Mouse (Mus musculus) CH12.LX (cell line): ENCODE results near the gene Cdh13. TPM values are rescaled to one million over a fixed set of nuclear protein-coding genes. Genes with fewer than 3 reads are reported as not detected.

Source experiments
- DNase-seq: peaks from one replicate; pipeline ENCODE4 v3.0.0-alpha.2; 2013; ENCODE audit errors: extremely low read depth
- H3K27ac ChIP-seq: 2 replicates; pipeline ENCODE4 v1.5.1; 2012; ENCODE audit warnings: low read depth, mild to moderate bottlenecking, control low read depth, moderate library complexity; ENCODE audit not compliant: insufficient read depth
- H3K27me3 ChIP-seq: replicated peaks from 2 replicates; pipeline ENCODE3; 2012; ENCODE audit warnings: inconsistent platforms
- H3K36me3 ChIP-seq, 2 experiments: replicated peaks in 1 of 2; 2 replicates each; pipeline versions ENCODE3 to v1.6.1; 2012; ENCODE audit warnings: inconsistent platforms in 1 of 2, low read length in 1 of 2, mild to moderate bottlenecking in 1 of 2, mixed read lengths in 1 of 2, moderate library complexity in 1 of 2; ENCODE audit not compliant: control insufficient read depth in 1 of 2, insufficient read depth in 1 of 2
- H3K4me1 ChIP-seq, 2 experiments: 2 replicates each; pipeline ENCODE4 v1.6.1; 2012; ENCODE audit warnings: inconsistent platforms in 1 of 2, moderate library complexity in 1 of 2; ENCODE audit not compliant: insufficient read depth in 2 of 2, control insufficient read depth in 1 of 2
- H3K4me2 ChIP-seq: 2 replicates; pipeline ENCODE4 v1.6.1; 2012; ENCODE audit warnings: low read depth, mild to moderate bottlenecking, control low read depth; ENCODE audit not compliant: poor library complexity, insufficient read depth, severe bottlenecking
- H3K4me3 ChIP-seq, 3 experiments: fragments of 150-350 bp in 1 of 3; sonication (generic) in 1 of 3; replicated peaks in 1 of 3; 2 replicates each; pipeline versions ENCODE3 to v1.5.1; 2011 to 2012; ENCODE audit warnings: low read depth in 2 of 3, low read length in 2 of 3, mild to moderate bottlenecking in 2 of 3, moderate library complexity in 2 of 3, control low read depth in 1 of 3, improper control_type of control experiment in 1 of 3, inconsistent platforms in 1 of 3, mixed read lengths in 1 of 3; ENCODE audit not compliant: poor library complexity in 1 of 3
- H3K79me2 ChIP-seq: replicated peaks from 2 replicates; pipeline ENCODE4 v1.6.1; 2012; ENCODE audit warnings: mild to moderate bottlenecking, moderate library complexity; ENCODE audit not compliant: control insufficient read depth, poor library complexity, insufficient read depth, severe bottlenecking; ENCODE audit errors: extremely low read depth
- H3K9ac ChIP-seq: 2 replicates; pipeline ENCODE4 v1.6.1; 2012; ENCODE audit warnings: low read depth, mild to moderate bottlenecking, control low read depth, moderate library complexity; ENCODE audit not compliant: insufficient read depth
- H3K9me3 ChIP-seq: replicated peaks from 2 replicates; pipeline ENCODE3; 2012; ENCODE audit warnings: low read length, inconsistent platforms, mixed read lengths
- CTCF ChIP-seq, 2 experiments: IDR thresholded peaks in 1 of 2; conservative IDR thresholded peaks in 1 of 2; 2 replicates each; pipeline ENCODE4 v1.5.1; 2011 to 2012; ENCODE audit warnings: low read depth in 2 of 2, low read length in 2 of 2, improper control_type of control experiment in 1 of 2, inconsistent platforms in 1 of 2, mild to moderate bottlenecking in 1 of 2, moderate library complexity in 1 of 2
- ELF1 ChIP-seq: IDR thresholded peaks from 2 replicates; pipeline ENCODE4 v1.6.1; 2014; ENCODE audit warnings: low read depth, mild to moderate bottlenecking, inconsistent platforms, low read length, improper control_type of control experiment
- EP300 ChIP-seq: IDR thresholded peaks from 2 replicates; pipeline ENCODE4 v1.6.1; 2011; ENCODE audit warnings: low read length, improper control_type of control experiment
- GABPA ChIP-seq: IDR thresholded peaks from 2 replicates; pipeline ENCODE4 v1.6.1; 2012; ENCODE audit warnings: low read depth, low read length, improper control_type of control experiment, inconsistent platforms; ENCODE audit not compliant: insufficient replicate concordance
- HCFC1 ChIP-seq: IDR thresholded peaks from 2 replicates; pipeline ENCODE4 v1.6.1; 2012; ENCODE audit warnings: low read depth, mild to moderate bottlenecking, inconsistent platforms, low read length, improper control_type of control experiment
- IRF4 ChIP-seq: IDR thresholded peaks from 2 replicates; pipeline ENCODE4 v1.6.1; 2014; ENCODE audit warnings: low read depth, mild to moderate bottlenecking, inconsistent platforms, low read length, improper control_type of control experiment
- KAT2A ChIP-seq: IDR thresholded peaks from 2 replicates; pipeline ENCODE4 v1.6.1; 2012; ENCODE audit warnings: low read length, improper control_type of control experiment, inconsistent platforms; ENCODE audit not compliant: insufficient replicate concordance
- MAFK ChIP-seq: IDR thresholded peaks from 2 replicates; pipeline ENCODE4 v1.6.1; 2011; ENCODE audit warnings: low read length, improper control_type of control experiment; ENCODE audit not compliant: insufficient replicate concordance
- MAX ChIP-seq: IDR thresholded peaks from 2 replicates; pipeline ENCODE4 v1.6.1; 2011; ENCODE audit warnings: low read length, improper control_type of control experiment
- MYC ChIP-seq: IDR thresholded peaks from 2 replicates; pipeline ENCODE4 v1.6.1; 2011; ENCODE audit warnings: low read depth, mild to moderate bottlenecking, improper control_type of control experiment, low read length
- NRF1 ChIP-seq: IDR thresholded peaks from 2 replicates; pipeline ENCODE4 v1.6.1; 2014; ENCODE audit warnings: low read depth, mild to moderate bottlenecking, inconsistent platforms, low read length, improper control_type of control experiment, moderate library complexity
- PAX5 ChIP-seq: IDR thresholded peaks from 2 replicates; pipeline ENCODE4 v1.6.1; 2012; ENCODE audit warnings: low read length, inconsistent platforms, mixed read lengths
- POLR2A ChIP-seq: IDR thresholded peaks from 2 replicates; pipeline ENCODE4 v1.6.1; 2011; ENCODE audit warnings: low read depth, mild to moderate bottlenecking, improper control_type of control experiment, low read length
- POLR2AphosphoS2 ChIP-seq: IDR thresholded peaks from 2 replicates; pipeline ENCODE4 v1.6.1; 2011; ENCODE audit warnings: low read depth, low read length, improper control_type of control experiment
- RAD21 ChIP-seq: IDR thresholded peaks from 2 replicates; pipeline ENCODE4 v1.6.1; 2011; ENCODE audit warnings: low read depth, mild to moderate bottlenecking, low read length, improper control_type of control experiment, moderate library complexity
- SIN3A ChIP-seq: IDR thresholded peaks from 2 replicates; pipeline ENCODE4 v1.6.1; 2012; ENCODE audit warnings: low read length, improper control_type of control experiment, inconsistent platforms
- TBP ChIP-seq: conservative IDR thresholded peaks from 2 replicates; pipeline ENCODE4 v1.6.1; 2011; ENCODE audit warnings: low read depth, low read length, improper control_type of control experiment
- TCF12 ChIP-seq: IDR thresholded peaks from 2 replicates; pipeline ENCODE4 v1.6.1; 2014; ENCODE audit warnings: low read depth, mild to moderate bottlenecking, inconsistent platforms, low read length, improper control_type of control experiment
- USF1 ChIP-seq: IDR thresholded peaks from 2 replicates; pipeline ENCODE4 v1.6.1; 2014; ENCODE audit warnings: low read depth, mild to moderate bottlenecking, inconsistent platforms, low read length, improper control_type of control experiment
- USF2 ChIP-seq: conservative IDR thresholded peaks from 2 replicates; pipeline ENCODE4 v1.6.1; 2011; ENCODE audit warnings: low read depth, low read length, improper control_type of control experiment
- ZC3H11A ChIP-seq: IDR thresholded peaks from 2 replicates; pipeline ENCODE4 v1.6.1; 2012; ENCODE audit warnings: low read depth, mild to moderate bottlenecking, inconsistent platforms, low read length, improper control_type of control experiment
- ZKSCAN1 ChIP-seq: IDR thresholded peaks from 2 replicates; pipeline ENCODE4 v1.6.1; 2012; ENCODE audit warnings: low read depth, inconsistent platforms, low read length, improper control_type of control experiment, borderline replicate concordance
- ZNF384 ChIP-seq: IDR thresholded peaks from 2 replicates; pipeline ENCODE4 v1.6.1; 2012; ENCODE audit warnings: low read depth, low read length, improper control_type of control experiment, inconsistent platforms
- dilution Hi-C: fragments of 300-500 bp; cut with MboI; formaldehyde crosslinking; loops from 2 replicates; pipeline ENCODE4 v1.14.3; 2020; ENCODE audit warnings: low sequenced_read_pairs; ENCODE audit not compliant: extremely low pct_unique_long_range_greater_than_20kb, extremely low pct_ligation_motif_present
- in situ Hi-C: fragments of 300-500 bp; cut with MboI; formaldehyde crosslinking; loops from 3 replicates; pipeline ENCODE4 v1.14.3; 2019; ENCODE audit warnings: low sequenced_read_pairs, low pct_ligation_motif_present, low pct_unique_long_range_greater_than_20kb, mixed read lengths
- polyA plus RNA-seq: library from polyadenylated mRNA; unstranded; fragments of >175 nt; gene quantifications from 2 replicates; pipeline ENCODE4 v1.2.1, GENCODE M21; 2012; ENCODE audit warnings: low read depth; ENCODE audit not compliant: insufficient read length
- total RNA-seq, 2 experiments: library from RNA; depleted of rRNA; stranded (reverse); fragments of 300-350 nt in 1 of 2; fragments of >200 nt in 1 of 2; gene quantifications; 2 replicates each; pipeline ENCODE4 v1.2.3; 2012 to 2014

Gene Cdh13
- total and polyA plus RNA-seq, 3 experiments, result not detected

GRCm38 (mm10) chr8:118916513-118916912 lies 633.0 kb downstream of the Cdh13 start:
- no peaks in the 10 kb centered on the region for H3K36me3 ChIP-seq
- H3K27ac ChIP-seq, result no peak overlapping the region
- no peaks in the 10 kb centered on the region for H3K27me3 ChIP-seq
- H3K4me3 ChIP-seq, result no peak overlapping the region
- TF ChIP-seq USF1 (no peak), TCF12 (no peak), MAX (no peak), USF2 (no peak), RAD21 (no peak), GABPA (no peak), MYC (no peak), POLR2A (no peak), PAX5 (no peak), ZC3H11A (no peak), CTCF (conservative IDR thresholded peaks at IDR 0.05 in 1 of 2, IDR thresholded peaks at IDR 0.05 in 1 of 2; ENCODE audit: low read depth in 2 of 2, low read length in 2 of 2) (no peak; a peak in 1 of 4 replicates), ELF1 (no peak)
- H3K4me1 ChIP-seq, result no peaks in the 10 kb centered on the region
- in situ Hi-C loops, result no loop called here
- H3K4me2 ChIP-seq, result no peak overlapping the region
- no peak for DNase-seq
- no peaks in the 10 kb centered on the region for H3K79me2 ChIP-seq
- dilution Hi-C loops, result no loop called here
- H3K9ac ChIP-seq, result no peak overlapping the region
- peaks cover 76% of the 10 kb centered on the region for H3K9me3 ChIP-seq

- peaks cover 75% of the 10 kb centered on the region for H3K9me3 ChIP-seq
Observed at GRCm38 (mm10) chr8:118937412-118937811, 653.9 kb downstream of the Cdh13 start.

GRCm38 (mm10) chr8:118938025-118938424 lies 654.5 kb downstream of the Cdh13 start:
- Histone ChIP-seq H3K9ac (no peak overlapping the region), H3K4me2 (no peak overlapping the region), H3K79me2 (no peaks in the 10 kb centered on the region), H3K27me3 (no peaks in the 10 kb centered on the region), H3K27ac (no peak overlapping the region), H3K36me3 (no peaks in the 10 kb centered on the region), H3K4me3 (no peak overlapping the region), H3K4me1 (no peaks in the 10 kb centered on the region), H3K9me3 (peaks cover 74% of the 10 kb centered on the region)
- dilution Hi-C loops (no loop called here), in situ Hi-C loops (no loop called here)
- no peak for TF ChIP-seq POLR2A
- TF ChIP-seq MAFK, result no peak
- TF ChIP-seq USF2, result no peak
- no peak for TF ChIP-seq GABPA
- TF ChIP-seq NRF1, result no peak
- no peak for TF ChIP-seq IRF4
- no peak for TF ChIP-seq KAT2A
- TF ChIP-seq CTCF (conservative IDR thresholded peaks at IDR 0.05 in 1 of 2, IDR thresholded peaks at IDR 0.05 in 1 of 2; ENCODE audit: low read depth in 2 of 2, low read length in 2 of 2), result no peak
- TF ChIP-seq ZNF384, result no peak
- TF ChIP-seq POLR2AphosphoS2, result no peak
- no peak for TF ChIP-seq TBP
- no peak for TF ChIP-seq SIN3A
- no peak for TF ChIP-seq ZC3H11A
- no peak for TF ChIP-seq MAX
- DNase-seq, result no peak

More at GRCm38 (mm10) chr8:118937412-118937811, 653.9 kb downstream of the Cdh13 start:
- in situ Hi-C loops (no loop called here), dilution Hi-C loops (no loop called here)
- no peaks in the 10 kb centered on the region for H3K36me3 ChIP-seq
- H3K79me2 ChIP-seq, result no peaks in the 10 kb centered on the region
- TF ChIP-seq ZKSCAN1, result no peak
- no peak for TF ChIP-seq EP300
- TF ChIP-seq IRF4, result no peak
- no peak for TF ChIP-seq HCFC1
- TF ChIP-seq, all 38 proteins: peak for 0
- Histone ChIP-seq H3K27ac (no peak overlapping the region), H3K4me2 (no peak overlapping the region), H3K27me3 (no peaks in the 10 kb centered on the region), H3K4me3 (no peak overlapping the region), H3K4me1 (no peaks in the 10 kb centered on the region), H3K9ac (no peak overlapping the region)
- DNase-seq, result no peak
